Mouse (Mus musculus) activated CD4-positive, CD25-positive, alpha-beta regulatory T cell, adult 4 months (primary cell): Measurements from ENCODE around the gene Angptl4. TPM values are rescaled to one million over a fixed set of nuclear protein-coding genes. Genes with fewer than 3 reads are reported as not detected.
A peak's percentile ranks its signal among the peaks of the same experiment; 100 is the strongest.

Experiments used
- ATAC-seq: one replicate; pipeline ENCODE4 v1.8.0; 2017
- polyA plus RNA-seq, 2 experiments: library from polyadenylated mRNA; unstranded; fragments of 100-300 nt; shearing (Covaris generic); gene quantifications; one replicate each; pipeline ENCODE4 v1.2.1; 2017

Angptl4 gene
- polyA plus RNA-seq, 2 experiments from 2014 or later = 3.7 to 4.8 TPM

DNA sequence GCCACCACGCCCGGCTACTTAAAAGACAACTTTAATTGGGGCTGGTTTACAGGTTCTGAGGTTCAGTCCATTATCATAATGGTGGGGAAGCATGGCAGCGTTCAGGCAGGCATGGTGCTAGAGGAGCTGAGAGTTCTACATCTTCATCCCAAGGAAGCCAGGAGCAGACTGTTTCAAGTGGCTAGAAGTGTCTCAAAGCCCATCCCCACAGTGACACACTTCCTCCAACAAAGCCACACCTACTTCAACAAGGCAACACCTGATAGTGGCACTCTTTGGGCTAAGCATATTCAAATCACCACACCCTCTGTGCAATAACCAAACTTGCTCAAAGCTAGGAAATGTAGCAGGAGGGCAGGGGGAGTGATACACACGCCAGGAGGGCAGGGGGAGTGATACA is 22.6 kb upstream of the Angptl4 start:
- no peak for ATAC-seq

DNA sequence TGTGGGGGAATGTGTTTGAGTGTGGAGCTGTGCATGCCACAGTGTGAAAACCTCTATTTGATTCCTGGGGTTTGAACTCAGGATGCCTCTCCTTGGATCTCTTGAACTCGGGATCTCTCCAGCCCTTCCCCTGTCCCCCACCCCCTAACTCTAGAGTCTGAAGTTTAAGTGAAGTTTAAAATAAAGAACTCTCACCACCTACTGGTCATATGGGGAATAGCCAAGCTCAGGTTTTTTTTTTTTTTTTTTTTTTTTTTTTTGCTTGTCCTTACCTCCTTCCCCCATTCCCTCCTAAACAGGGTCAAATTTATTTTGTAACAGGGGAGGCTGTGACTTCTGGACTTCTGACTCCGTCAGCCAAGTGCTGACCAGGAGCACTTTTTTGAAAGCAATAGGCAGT is 20.6 kb upstream of the Angptl4 start:
- ATAC-seq = no peak

DNA sequence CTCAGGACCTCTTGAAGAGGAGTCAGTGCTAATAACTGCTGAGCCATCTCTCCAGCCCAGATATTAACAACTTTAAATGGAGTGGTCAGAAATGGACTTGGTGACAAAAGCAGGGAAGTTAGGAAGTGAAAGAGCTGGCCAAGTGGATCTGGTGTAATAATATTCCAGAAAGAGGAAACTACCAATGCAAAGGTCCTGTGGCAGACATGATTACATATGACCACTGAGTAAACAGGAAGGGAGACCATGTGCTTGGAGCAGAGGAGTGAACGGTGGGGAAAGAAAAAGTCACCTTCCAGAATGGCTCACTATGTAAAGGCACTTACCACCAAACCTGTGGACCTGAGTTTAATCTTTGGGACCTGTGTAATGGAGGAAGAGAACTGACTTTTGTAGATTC is 17.6 kb upstream of the Angptl4 start:
- ATAC-seq = no peak

DNA sequence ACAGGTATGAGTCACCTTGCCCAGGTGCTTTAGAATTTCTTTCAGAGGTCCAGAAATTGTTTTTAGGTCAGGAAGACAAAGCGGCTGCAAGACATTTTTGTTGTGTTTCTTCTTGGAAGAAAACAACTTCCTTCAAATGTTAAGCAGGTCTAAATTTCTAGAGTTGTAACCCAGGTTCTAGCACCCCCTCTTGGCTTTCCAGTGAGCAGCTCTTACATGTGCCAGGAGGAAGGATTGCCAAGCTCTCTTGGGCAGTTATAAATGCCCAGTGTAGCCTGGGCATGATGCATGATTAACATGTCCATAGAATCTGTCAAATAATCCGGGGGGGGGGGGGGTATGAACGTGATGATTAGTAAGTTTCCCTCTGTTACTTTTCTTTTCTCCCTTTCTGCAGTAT is 16.7 kb upstream of the Angptl4 start:
- no peak for ATAC-seq

DNA sequence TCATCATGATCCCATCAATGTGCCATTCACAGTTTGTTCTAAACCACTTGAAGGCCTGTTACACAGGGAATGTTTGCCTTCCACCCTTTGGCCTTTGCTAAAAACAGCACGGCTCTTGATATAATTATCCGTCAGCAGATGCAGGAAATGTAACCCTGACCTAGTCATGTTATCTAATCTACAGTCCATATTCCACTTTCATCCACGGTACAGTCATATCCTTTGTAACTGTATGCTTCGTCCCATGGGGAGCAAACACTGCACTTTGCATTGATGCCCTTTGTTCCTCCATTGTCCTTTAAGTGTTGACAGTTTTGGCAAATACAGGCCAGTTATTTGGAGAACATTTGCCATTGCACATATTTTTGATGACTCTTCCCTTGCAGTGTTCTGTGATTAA is 7.1 kb upstream of the Angptl4 start:
- ATAC-seq = no peak

DNA sequence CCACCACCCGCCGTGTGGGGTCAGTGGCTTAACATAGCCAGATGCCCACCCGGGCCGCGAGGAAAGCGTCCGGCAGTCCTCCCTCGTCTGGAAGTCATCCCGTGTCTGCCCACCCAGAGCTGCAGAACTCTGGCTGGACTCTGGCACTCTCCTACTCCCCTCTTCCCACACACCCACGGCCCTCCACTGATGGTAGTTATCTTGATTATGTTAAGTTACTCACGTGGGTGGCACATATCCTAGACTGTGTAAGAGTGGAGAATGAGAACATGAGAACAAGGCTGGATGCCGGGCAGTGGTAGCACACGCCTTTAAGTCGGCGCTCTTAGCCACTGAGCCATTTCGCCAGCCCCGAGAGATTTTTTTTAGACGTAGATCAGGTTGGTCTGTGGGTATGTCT is 4.7 kb upstream of the Angptl4 start:
- no peak for ATAC-seq

DNA sequence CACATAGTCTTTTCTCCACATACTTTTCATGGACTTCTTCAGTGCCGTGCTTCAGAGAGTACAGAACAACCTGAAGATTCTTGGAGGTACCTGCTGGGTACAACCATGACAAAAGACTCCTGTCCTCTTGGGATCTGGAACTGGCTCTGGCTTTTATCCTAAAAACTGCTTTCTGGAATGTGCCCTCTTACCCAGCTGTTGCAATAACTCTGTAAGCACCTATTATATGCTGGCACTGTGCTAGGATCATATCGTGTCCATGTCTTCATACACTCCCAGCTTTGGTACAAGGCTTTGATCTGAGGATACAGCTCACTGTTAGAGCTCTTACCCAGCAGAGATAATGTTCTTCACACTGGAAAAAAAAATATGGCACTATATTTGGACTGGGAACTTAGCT is 3.3 kb upstream of the Angptl4 start:
- ATAC-seq = no peak

DNA sequence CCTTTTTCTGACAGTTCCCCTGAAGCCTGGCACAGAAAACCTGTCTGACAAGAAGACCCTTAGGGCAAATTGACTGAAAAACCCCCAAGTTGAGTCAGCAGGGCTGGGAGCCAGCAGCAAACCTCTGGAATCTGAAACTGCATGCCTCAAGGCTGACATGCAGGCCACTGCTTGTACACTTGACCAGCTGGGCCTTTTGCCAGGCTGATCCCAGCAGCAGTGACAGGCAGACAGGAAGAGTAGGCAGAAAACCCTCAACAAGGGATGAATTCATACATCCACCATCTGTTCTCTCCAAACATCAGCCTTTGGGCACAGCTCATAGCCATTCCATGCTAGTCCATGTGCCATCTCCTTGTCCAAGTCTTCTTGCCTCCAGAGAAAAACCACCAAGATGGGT is 1.8 kb upstream of the Angptl4 start:
- ATAC-seq = no peak

DNA sequence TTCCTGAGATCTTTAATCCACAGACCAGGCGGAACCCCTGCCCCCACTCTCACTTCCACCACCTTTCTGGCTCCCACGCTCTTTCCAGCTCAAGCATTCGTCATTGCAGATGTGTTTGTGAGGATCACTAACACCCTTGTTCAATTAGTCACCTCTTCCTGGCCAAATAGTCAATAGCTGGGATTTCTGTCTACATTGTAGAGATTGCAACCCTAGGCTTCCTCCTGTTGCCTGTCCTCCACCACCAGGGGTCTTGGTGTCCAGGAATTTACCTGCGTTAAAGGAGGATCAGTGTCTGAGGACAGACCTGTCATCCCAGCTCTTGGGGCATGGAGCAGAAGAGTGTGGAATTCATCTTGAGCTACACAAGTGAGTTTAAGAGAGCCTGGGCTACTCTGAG is 437 bp upstream of the Angptl4 start:
- no peak for ATAC-seq

DNA sequence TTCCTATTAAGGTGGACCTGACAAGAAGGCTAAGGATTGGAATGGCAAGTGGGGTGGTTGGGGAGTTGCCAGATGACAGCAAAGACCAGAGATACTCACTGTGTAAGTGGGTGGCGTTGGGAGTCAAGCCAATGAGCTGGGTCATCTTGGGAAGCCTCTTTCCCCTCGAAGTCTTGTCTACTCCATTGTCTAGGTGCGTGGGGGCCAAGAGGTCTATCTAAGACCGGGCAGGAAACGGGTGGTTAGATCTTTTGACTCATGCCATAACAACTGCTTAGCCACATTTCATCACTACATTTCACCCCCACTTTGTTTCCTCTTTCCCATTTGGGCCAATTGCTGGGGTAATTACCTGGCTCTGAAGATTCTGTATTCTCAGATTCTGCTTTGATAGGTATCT is 1.2 kb downstream of the Angptl4 start:
- peak; percentile 57 for ATAC-seq

DNA sequence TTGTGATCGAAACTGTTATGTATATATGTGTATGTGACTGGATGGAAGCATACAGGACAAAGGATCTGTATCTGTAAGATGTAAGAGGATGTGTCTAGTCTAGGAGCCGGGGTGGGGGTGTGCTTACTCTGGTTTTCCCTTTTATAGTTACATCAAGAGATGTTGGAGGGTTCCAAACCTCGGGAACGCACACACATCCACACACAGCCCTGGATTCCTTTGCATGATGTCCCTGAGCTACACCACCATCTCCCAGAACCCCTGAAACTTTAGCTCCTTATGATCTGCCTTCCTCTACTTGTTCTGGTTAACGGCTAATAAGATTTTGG is 1.7 kb downstream of the Angptl4 start:
- ATAC-seq = no peak

DNA sequence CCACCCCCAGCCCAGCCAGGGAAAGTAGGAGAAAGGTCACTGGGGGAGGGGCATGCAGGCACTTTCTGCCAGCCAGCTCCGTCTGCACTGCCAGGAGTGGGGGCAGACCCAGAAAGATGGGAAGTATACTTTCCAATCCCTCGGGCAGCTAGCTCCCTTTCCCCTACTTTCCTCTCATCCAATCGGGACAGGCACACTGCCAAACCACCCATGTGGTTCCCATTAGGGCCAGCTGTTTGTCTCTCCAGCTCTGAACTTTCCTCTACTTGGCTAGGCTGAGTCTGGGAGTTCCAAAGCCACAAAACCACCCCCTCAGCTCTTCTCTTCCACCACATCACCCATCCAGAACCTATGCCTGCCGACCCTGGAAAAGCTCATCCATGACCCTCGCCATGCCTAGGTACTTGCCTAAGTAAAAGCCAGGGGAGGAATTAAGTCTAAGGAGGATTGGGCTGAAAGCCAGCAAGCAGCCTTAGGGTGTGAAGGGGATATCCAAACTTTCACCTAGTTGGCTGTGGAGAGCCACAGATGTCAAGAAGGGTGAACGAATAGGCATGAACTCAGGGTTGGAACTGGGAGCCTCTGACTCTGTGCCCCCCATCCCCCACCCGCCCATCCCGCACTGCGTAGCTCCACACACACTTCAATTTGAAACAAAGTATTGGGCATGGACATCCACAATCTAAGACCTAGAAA is 2.2 kb downstream of the Angptl4 start:
- ATAC-seq = no peak

DNA sequence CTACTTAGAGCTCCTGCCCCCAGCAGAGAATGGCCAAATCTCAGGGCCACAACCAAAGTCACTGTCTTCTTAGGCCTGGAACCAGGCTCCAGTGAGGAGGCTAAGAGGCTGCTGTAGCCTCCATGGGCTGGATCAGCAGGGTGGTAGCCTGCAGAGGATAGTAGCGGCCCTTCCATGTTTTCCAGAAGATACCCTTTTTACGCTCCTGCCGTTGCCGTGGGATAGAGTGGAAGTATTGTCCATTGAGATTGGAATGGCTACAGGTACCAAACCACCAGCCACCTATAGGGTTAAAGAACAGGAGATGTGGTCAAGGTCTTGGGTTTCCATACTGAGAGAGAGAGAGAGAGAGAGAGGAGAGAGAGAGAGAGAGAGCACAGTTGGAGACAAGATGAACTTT is 6.3 kb downstream of the Angptl4 start:
- ATAC-seq = no peak

DNA sequence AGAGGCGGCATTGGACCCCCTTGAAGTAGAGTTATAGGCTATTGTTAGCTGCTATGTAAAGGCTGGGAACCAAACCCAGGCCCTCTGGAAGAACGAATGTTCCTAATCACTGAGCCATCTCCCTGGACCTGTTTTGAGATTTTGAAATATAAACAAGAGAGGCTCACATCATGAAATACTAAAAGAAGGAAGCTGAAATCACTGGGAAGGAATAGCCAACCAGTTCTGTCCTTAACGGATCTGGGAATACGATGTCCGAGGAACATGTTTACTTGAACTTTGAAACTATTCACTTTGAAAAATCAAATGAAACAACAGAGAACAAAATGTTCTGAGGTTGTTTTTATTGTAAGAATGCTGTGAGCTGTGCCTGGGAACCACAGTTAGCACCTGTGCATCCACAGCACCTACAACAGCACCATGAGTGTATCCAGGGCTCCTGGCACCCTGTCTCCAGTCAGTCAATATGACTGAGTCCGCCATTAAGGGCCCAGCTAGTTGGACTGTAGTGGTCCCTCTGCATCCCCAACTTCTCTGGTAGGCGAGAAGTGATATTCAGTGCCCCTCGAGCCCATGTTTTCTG is 7.0 kb downstream of the Angptl4 start:
- ATAC-seq = no peak

DNA sequence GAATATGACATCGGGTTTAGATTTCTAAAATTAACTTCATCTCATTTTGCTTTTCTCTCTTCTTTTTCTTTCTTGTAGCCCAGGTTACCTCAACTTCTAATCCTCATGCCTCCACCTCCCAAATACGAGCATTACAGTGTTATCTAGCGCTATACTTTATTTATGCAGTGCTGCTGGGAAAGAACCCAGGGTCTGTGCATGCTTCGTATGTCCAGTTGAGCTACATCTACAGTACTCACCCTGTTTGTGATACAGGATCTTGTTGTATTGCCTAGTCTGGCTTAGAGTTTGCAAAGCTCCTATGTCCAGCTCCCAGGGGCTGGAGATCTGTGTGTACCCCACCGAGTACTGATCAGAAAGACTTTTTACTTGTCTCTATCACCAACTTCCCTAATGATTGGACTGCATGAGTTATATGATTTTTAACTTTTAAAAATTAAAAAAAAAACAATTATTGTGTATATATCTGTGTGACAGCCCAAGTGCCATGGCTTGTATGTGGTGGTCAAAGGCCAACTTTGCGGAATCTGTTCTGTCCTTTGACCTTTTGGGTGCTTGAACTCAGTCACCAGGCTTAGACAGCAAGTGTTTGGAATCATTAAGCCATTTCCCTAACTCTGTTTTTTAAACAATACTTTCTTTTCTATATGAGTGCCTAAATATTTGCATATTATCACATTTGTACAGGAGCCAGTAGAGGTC is 7.6 kb downstream of the Angptl4 start:
- ATAC-seq = no peak

DNA sequence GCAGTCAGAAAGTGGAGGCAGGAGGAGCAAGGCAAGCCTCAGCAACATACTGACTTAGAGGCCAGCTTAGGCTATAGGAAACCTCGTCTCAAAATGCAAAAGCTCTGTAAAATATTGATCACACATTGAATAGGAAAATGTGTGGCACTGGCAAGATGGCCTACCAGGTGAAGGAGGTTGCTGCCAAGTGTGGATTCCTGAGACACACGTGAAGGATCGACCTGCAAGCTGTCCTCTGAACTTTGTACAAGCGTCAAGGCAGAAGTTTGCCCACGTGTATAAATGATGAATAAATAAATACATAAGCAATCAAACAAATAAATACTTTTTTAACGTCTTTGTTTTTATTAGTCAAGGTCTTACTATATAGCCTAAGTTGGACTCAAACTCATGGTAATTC is 8.2 kb downstream of the Angptl4 start:
- no peak for ATAC-seq

DNA sequence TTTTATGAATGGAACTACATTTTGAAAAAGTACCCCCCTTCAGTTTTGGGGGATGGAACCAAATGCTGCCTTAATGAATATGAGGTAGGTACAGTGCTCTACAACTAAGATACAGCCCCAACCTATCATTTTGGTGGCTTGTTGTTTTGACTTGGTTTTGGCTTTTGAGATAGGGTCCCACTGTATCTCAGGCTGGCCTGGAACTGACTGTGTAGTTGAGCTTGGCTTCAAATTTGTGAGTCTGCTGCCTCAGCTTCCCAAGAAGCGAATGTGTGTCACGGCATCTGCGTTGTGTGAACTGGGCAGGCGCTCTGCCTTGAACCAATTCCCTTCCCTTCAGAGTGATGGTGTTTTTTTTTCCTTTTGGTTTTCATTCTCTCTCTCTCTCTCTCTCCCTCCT is 10.0 kb downstream of the Angptl4 start:
- no peak for ATAC-seq

DNA sequence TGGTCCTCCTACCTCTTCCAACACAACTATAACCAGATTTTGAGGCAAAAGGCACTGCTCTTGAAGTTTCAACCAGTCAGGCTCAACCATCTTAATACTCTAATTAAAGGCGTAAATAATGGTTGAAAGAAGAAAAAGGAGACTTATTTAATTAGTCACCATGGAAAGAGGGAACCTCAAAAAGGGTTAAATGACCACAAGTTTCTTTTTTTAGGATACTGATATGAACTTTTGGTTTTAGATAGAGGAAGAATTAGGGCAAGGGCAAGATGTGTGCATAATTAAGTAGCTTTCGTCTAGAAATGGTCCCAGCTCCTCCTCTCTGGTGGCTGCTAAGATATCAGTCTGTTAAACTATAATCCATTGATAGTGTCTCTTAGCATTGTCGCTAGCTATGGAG is 15.2 kb downstream of the Angptl4 start:
- ATAC-seq = no peak

DNA sequence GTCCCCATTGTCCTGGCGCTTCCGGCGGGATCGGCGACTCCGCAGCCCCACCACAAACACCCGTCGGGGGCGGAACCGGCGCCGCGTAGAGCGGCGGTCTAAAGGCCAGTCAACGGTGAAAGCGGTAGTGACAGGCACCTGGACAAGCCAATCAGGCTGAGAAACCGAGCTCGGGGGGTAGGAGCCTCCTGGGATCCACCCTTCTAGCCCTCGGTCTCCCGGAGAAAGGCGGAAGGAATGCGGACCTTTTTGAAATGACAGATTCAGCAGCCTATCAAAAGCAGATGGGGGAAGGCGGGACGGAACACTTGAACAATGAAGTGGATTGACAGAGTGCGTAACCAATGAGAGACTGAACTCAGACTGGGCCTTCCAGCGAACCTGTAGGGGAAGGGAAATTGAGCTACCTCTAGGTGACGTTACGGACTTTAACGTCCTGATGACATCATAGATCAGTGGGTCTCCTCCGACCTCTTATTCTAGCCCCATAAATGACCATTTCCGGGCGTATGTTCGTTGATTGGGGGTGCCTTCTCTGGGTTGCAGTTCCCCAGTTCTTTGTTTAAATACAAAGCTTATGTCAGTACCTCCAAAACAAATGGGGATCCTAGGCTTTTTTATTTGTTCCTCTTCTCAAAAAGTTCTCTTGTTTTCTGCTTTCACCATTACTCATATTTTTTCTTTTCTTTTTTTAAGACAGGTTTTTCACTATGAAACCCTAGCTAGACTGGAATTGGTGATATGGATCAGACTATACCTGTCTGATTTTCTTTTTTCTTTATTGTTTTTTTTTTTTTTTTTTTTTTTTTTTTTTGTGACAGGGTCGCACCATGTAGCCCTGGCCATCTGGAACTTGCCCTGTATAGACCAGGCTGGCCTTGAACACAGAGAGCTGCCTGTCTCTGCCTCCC is 21.1 kb downstream of the Angptl4 start, which contains the start of gene Rab11b:
Gene Rab11b (minus strand): TSS at position 276 of the 911 bp plus-strand sequence.
- peak; percentile 93 for ATAC-seq

DNA sequence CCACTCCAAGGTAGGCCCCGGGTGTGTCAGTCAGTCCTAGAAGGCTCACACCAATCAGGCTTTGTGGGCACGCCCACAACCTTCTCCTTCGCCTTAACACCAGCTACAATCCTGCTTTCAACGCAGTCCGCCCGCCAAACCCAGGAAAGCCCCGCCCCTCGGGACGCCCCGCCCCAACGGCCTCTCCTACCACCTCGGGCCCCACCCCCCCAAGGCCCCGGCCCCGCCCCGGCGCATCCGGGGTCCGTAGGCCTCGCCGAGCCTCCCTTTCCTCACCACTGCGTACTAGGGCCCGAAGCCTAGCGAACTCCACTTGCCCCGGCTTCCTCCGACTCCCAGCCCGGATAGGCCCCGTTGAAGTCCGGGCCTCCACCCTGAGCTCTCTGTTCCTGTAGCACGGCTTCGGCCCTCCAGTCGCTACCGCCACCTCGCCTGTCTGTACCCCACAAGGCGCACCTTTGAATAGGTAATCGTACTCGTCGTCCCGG is 21.8 kb downstream of the Angptl4 start:
- peak; percentile 16 for ATAC-seq

DNA sequence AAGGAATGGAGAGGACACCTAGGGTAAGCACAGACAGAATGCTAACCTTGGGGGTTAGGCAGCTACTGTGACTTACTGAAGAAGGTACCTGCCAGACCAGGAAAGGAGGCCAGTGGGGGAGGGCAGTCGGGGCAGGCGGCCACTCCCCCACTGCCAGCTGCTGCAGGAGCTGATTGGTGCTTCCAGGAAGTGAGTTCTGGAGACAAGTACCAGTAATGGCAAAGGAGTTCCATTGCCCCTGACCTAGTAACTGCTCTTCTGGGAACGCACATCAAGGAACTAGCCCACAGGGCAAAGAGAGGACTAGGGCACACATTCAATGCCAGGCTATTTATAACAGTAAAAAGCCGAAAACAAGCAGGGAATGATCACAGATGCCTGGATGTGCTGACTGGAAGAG is 24.4 kb downstream of the Angptl4 start:
- ATAC-seq = no peak

DNA sequence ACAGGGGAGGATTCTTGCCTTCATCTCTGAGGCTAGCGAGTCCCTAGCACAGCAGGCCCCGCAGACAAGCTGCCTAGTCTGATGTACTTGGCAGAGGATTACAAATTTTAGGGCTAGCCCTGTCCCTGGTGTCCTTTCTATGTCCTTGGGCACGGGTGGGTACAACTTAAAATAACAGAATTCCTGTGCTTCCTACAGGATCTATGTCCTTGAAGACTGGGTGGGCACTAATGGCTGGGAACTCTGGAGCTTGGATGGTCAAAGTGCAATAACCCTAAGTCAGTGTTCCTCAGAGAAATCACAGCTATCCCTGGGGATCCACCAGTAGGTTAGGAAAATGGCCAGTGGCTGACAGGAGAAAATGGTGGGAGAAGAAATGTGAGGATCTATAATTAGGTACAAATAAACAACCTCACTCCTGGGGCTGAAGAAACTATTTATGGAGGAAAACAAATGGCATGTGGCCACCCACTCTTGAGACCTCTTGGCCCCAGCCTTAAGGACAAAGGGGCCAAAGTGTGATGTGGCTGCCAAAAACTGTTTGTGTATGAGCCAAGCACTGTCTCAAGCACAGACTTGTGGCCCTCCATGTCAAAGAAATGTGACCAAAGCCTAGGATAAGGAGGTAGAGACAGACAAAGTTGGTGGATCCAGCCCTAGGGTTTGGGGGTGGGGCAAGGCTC is 25.4 kb downstream of the Angptl4 start:
- ATAC-seq = no peak
